In genomic region chr8:94098081-94098974, GRCm38 (mm10) we compare ENCODE assay signal across 7 mouse cellular contexts. TPM values are rescaled to one million over a fixed set of nuclear protein-coding genes. Genes with fewer than 3 reads are reported as not detected.
DNase-seq lines count a peak whose midpoint lies in the region; ATAC-seq lines count a peak whose summit lies in the region.

Bbs2 (minus strand) TSS chr8:94098928.

- no peaks in the 10 kb centered on the region for H3K4me1 ChIP-seq in embryonic facial prominence, embryonic 12.5 days
- H3K4me1 ChIP-seq in limb, embryonic 11.5 days (ENCODE audit: control insufficient read depth, insufficient read depth, low read length): no peaks in the 10 kb centered on the region
- H3K4me1 ChIP-seq in midbrain, embryonic 14.5 days (ENCODE audit: control insufficient read depth, insufficient read depth, low read length): peaks cover 11% of the 10 kb centered on the region; the same call in 1 of the 2 replicates

- peak within 1 kb of the TSS; percentile 68 for H3K9ac ChIP-seq in embryonic facial prominence, embryonic 12.5 days
- peak within 1 kb of the TSS; percentile 72 for H3K9ac ChIP-seq in limb, embryonic 11.5 days (ENCODE audit: low read length)
- H3K9ac ChIP-seq in midbrain, embryonic 14.5 days (replicated peaks; ENCODE audit: low read length): peak within 1 kb of the TSS; percentile 52

- peak; percentile 99 for ATAC-seq in embryonic facial prominence, embryonic 12.5 days (ENCODE audit: insufficient number of reproducible peaks, insufficient read depth, low FRiP score, low TSS enrichment)
- ATAC-seq in limb, embryonic 11.5 days (ENCODE audit: insufficient number of reproducible peaks, low FRiP score, low TSS enrichment, low read depth): peak; percentile 99
- ATAC-seq in midbrain, embryonic 14.5 days (ENCODE audit: low FRiP score, low TSS enrichment): peak; percentile 98

- WGBS in embryonic facial prominence, embryonic 12.5 days: 1% methylated on average over 61 of the region's 61 CpGs
- 2% methylated on average over 60 of the region's 61 CpGs for WGBS in limb, embryonic 11.5 days
- WGBS in midbrain, embryonic 14.5 days: 1% methylated on average over 61 of the region's 61 CpGs

- H3K4me2 ChIP-seq in embryonic facial prominence, embryonic 12.5 days (replicated peaks): peak within 1 kb of the TSS; percentile 61
- H3K4me2 ChIP-seq in limb, embryonic 11.5 days (ENCODE audit: low read depth, severe bottlenecking): peak within 1 kb of the TSS; percentile 58
- peak within 1 kb of the TSS; percentile 51 for H3K4me2 ChIP-seq in midbrain, embryonic 14.5 days (ENCODE audit: low read length)

- DNase-seq in adrenal gland, postnatal 25 days: peak; percentile 100
- peak; percentile 100 for DNase-seq in heart, adult 11 months
- DNase-seq in kidney, adult 18-20 months: peak; percentile 98
- peak; percentile 98 for DNase-seq in limb, embryonic 11.5 days (ENCODE audit: low spot score)
- peak; percentile 100 for DNase-seq in midbrain, embryonic 14.5 days
- peak; percentile 96 to 99 for DNase-seq in spleen, adult 18-20 months

- H3K27me3 ChIP-seq in embryonic facial prominence, embryonic 12.5 days: no peaks in the 10 kb centered on the region
- no peaks in the 10 kb centered on the region for H3K27me3 ChIP-seq in limb, embryonic 11.5 days (ENCODE audit: control insufficient read depth, insufficient read depth, low read length)
- no peaks in the 10 kb centered on the region for H3K27me3 ChIP-seq in midbrain, embryonic 14.5 days (ENCODE audit: control insufficient read depth, insufficient read depth, low read length)

- H3K36me3 ChIP-seq in embryonic facial prominence, embryonic 12.5 days: no peaks in the 10 kb centered on the region
- no peaks in the 10 kb centered on the region for H3K36me3 ChIP-seq in limb, embryonic 11.5 days (ENCODE audit: control insufficient read depth, insufficient read depth, low read length)
- no peaks in the 10 kb centered on the region for H3K36me3 ChIP-seq in midbrain, embryonic 14.5 days (ENCODE audit: control insufficient read depth, insufficient read depth, low read length)

- no peaks in the 10 kb centered on the region for H3K9me3 ChIP-seq in embryonic facial prominence, embryonic 12.5 days
- no peaks in the 10 kb centered on the region for H3K9me3 ChIP-seq in limb, embryonic 11.5 days (ENCODE audit: control insufficient read depth, low read length)
- no peaks in the 10 kb centered on the region for H3K9me3 ChIP-seq in midbrain, embryonic 14.5 days (ENCODE audit: control insufficient read depth, low read length)

- H3K4me3 ChIP-seq in embryonic facial prominence, embryonic 12.5 days: peak within 1 kb of the TSS; percentile 58
- peak within 1 kb of the TSS; percentile 60 for H3K4me3 ChIP-seq in limb, embryonic 11.5 days (ENCODE audit: low read depth, low read length)
- H3K4me3 ChIP-seq in midbrain, embryonic 14.5 days (replicated peaks; ENCODE audit: low read depth, low read length): peak within 1 kb of the TSS; percentile 51

- peak within 1 kb of the TSS; percentile 97 for H3K27ac ChIP-seq in embryonic facial prominence, embryonic 12.5 days
- H3K27ac ChIP-seq in limb, embryonic 11.5 days (replicated peaks; ENCODE audit: low read depth, low read length): peak within 1 kb of the TSS; percentile 91
- H3K27ac ChIP-seq in midbrain, embryonic 14.5 days (replicated peaks; ENCODE audit: low read depth, low read length): peak within 1 kb of the TSS; percentile 92

RNA-seq across cellular contexts. Expression of gene Bbs2, which starts in this region (rescaled TPM):
- 21.2 and 27.0 TPM in 2 replicates for total RNA-seq in adrenal gland, postnatal 25 days (2021)
- polyA plus RNA-seq in embryonic facial prominence, embryonic 12.5 days (2016; fragmentation: Nextera tagmentation; extraction: Ambion mirVana): 15.9 and 17.1 TPM in 2 replicates
- polyA plus RNA-seq in limb, embryonic 11.5 days (2014; fragmentation: Nextera tagmentation; extraction: Ambion mirVana): 16.2 and 17.2 TPM in 2 replicates
- 22.3 and 24.3 TPM in 2 replicates for polyA plus RNA-seq in midbrain, embryonic 14.5 days (2014; fragmentation: Nextera tagmentation; extraction: Ambion mirVana)

Comparison
In these comparisons a context has a peak if more than half of its experiments do, and no peak if none do; other contexts are left out.
1. Peak in every context shown above with its lines: DNase-seq, ATAC-seq, H3K4me3 ChIP-seq and H3K27ac ChIP-seq.